Mouse (Mus musculus): ENCODE data around the gene Paxx. TPM values are rescaled to one million over a fixed set of nuclear protein-coding genes. Genes with fewer than 3 reads are reported as not detected.

The Paxx gene
- total and polyA plus RNA-seq, 2 experiments from 2014 or later, result 154 to 164 TPM

DNA sequence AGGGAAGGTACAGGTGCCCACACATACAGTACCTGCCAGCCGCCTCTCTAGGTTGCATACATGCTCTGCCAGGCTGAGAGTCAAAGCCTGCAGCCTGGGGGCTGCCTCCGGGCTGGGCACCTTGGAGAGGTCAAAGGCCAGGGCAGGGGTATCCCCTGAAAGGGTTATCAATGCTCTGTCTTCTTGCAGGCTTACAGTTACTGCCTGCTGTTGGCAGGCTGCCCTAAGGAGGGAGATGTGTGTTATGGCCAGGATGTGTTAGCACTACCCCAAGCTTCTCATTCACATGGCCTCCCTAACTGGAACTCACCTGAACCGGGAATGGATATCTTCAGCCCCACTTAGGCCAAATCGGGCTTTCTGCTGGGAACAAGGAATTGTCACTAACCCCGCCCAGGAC lies 759 bp downstream of the Paxx start:
- H3K36me3 ChIP-seq (ENCODE audit: insufficient read depth), result peaks cover 19% of the 10 kb centered on the region
- no peak for TF ChIP-seq CTCF (IDR thresholded peaks at IDR 0.05; ENCODE audit: low read depth)
- H3K4me3 ChIP-seq (ENCODE audit: low read depth, low read length), result peak overlapping the region; percentile 74
- 28% methylated on average over 5 of the region's 5 CpGs for WGBS
- DNase-seq (no peak), ATAC-seq (peak; percentile 6)
- no peaks in the 10 kb centered on the region for H3K9me3 ChIP-seq (ENCODE audit: low read length)
- no peaks in the 10 kb centered on the region for H3K27me3 ChIP-seq (ENCODE audit: insufficient read depth, low read length)
- peak overlapping the region; percentile 85 for H3K9ac ChIP-seq
- peak overlapping the region; percentile 90 for H3K4me2 ChIP-seq (ENCODE audit: low read depth)
- H3K4me1 ChIP-seq (ENCODE audit: insufficient read depth), result peaks cover 13% of the 10 kb centered on the region; the same call in 1 of the 2 replicates
- H3K27ac ChIP-seq (ENCODE audit: low read depth, low read length), result peak overlapping the region; percentile 97

DNA sequence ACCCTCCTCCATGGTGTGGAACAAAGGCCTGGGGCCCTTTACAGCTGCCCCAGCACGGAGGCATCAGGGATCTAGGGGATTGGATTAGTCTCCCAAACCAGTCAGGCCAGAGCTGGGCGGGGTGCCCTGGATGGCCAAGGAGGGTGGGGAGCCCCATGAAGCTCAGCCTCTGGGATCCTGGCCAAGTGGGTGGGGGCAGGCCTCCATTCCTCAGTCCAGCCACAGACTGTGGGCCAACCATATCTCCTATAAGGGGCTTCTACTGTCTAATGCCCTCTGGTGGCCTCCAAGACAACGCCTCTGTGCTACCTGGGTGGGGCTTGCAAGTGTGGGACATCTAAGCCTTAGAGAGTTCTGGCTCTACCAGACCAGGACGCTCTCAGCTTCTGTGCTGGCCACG lies 2.0 kb downstream of the Paxx start:
- no peak overlapping the region for H3K27ac ChIP-seq (ENCODE audit: low read depth, low read length)
- H3K4me2 ChIP-seq (ENCODE audit: low read depth), result peak overlapping the region; percentile 0; the same call in 1 of the 2 replicates
- H3K9ac ChIP-seq, result no peak overlapping the region
- H3K36me3 ChIP-seq (ENCODE audit: insufficient read depth), result peaks cover 19% of the 10 kb centered on the region
- no peak for TF ChIP-seq CTCF (IDR thresholded peaks at IDR 0.05; ENCODE audit: low read depth)
- no peaks in the 10 kb centered on the region for H3K9me3 ChIP-seq (ENCODE audit: low read length)
- ATAC-seq (no peak), DNase-seq (no peak)
- no peak overlapping the region for H3K4me3 ChIP-seq (ENCODE audit: low read depth, low read length)
- no peaks in the 10 kb centered on the region for H3K27me3 ChIP-seq (ENCODE audit: insufficient read depth, low read length)
- H3K4me1 ChIP-seq (ENCODE audit: insufficient read depth), result peaks cover 13% of the 10 kb centered on the region; the same call in 1 of the 2 replicates
- WGBS, result 78% methylated on average over 5 of the region's 5 CpGs

DNA sequence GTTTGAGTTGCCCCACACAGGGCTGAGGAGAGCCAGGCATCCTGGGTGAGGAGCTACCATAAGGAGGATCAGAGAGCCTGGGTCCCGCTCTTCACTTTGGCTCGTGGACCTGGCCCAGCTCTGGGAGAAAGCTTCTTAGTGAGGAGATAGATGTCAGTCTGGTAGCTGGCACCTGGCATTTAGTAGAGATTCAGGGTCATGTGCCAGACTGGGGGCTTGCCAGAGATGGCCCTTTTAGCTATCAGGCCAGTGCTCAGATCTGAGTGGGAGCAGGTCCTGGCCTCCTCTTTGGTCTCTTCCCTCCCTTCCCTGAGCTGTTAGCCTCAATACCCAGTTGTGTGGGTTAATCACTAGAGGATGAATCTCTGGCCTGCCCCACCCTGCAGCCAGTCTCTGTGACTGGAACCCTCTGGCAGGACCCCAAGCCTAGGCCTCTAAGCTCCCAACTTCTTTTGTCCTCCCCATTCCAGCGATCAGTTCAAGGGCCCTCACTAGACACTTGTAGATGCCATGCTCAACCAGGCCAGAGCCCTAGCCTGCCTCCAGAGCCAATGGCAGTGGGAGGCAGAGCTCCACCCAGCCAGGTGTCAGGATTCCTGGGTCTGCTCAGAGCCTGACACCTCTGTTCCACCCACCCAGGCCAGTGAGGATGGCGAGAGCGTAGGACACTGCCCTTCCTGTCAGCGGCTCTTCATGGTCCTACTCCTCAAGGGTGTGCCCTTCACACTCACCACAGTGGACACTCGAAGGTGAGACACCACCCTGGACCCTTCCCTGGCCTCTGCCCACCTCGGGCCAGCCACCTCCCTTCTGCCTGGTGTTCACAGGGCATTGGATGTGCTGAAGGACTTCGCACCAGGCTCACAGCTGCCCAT lies 3.6 kb downstream of the Paxx start:
- no peak overlapping the region for H3K4me3 ChIP-seq (ENCODE audit: low read depth, low read length)
- ATAC-seq (no peak), DNase-seq (no peak)
- H3K27ac ChIP-seq (ENCODE audit: low read depth, low read length), result no peak overlapping the region
- WGBS, result 85% methylated on average over 9 of the region's 9 CpGs
- peaks cover 19% of the 10 kb centered on the region for H3K36me3 ChIP-seq (ENCODE audit: insufficient read depth)
- no peaks in the 10 kb centered on the region for H3K9me3 ChIP-seq (ENCODE audit: low read length)
- peaks cover 13% of the 10 kb centered on the region; the same call in 1 of the 2 replicates for H3K4me1 ChIP-seq (ENCODE audit: insufficient read depth)
- H3K27me3 ChIP-seq (ENCODE audit: insufficient read depth, low read length), result no peaks in the 10 kb centered on the region
- no peak for TF ChIP-seq CTCF (IDR thresholded peaks at IDR 0.05; ENCODE audit: low read depth)
- H3K4me2 ChIP-seq (ENCODE audit: low read depth), result no peak overlapping the region
- no peak overlapping the region for H3K9ac ChIP-seq

DNA sequence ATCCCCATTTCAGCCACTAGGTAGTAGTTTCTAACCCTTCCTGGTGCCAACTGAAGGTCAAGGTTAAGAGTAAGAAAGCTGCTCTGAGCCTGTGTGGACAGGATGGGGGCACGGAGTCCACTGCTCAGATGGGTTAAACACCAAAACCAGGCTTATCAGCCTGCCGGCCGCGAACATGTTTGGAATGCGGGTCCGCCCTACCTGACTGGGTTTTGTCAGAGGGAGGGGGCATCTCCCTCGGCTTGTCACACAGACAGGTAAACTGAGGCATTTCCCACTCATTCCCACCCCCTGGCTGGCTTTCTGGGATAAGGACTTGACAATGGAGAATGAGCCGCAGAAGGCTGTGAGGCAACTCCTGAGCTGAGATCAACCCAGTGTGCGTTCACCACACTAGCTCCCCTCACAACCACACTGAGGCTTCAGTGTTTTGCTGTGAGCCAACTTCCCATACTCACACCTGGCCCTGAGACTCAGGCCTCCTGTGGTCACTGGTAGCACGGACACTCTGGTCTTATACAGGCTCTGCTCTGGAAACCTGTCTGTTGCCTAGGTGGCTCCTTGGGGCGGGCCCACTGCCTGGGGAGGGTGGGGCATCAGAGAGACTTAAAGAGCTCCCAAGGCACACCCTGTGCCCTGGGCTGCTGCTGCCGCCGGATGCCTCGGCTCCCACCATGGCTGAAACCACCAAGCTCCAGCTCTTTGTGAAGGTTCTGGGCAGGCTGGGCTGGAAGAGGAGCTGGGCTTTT lies 4.5 kb downstream of the Paxx start, which contains the start of gene Clic3:
Clic3 (plus strand) TSS at position 634 of the 749 bp plus-strand sequence.
- Histone ChIP-seq H3K9me3 (ENCODE audit: low read length) (no peaks in the 10 kb centered on the region), H3K4me1 (ENCODE audit: insufficient read depth) (peaks cover 13% of the 10 kb centered on the region; the same call in 1 of the 2 replicates), H3K27ac (ENCODE audit: low read depth, low read length) (no peak within 1 kb of the TSS), H3K36me3 (ENCODE audit: insufficient read depth) (peaks cover 19% of the 10 kb centered on the region), H3K4me2 (ENCODE audit: low read depth) (no peak within 1 kb of the TSS), H3K4me3 (ENCODE audit: low read depth, low read length) (no peak within 1 kb of the TSS), H3K27me3 (ENCODE audit: insufficient read depth, low read length) (no peaks in the 10 kb centered on the region), H3K9ac (no peak within 1 kb of the TSS)
- DNase-seq (no peak), ATAC-seq (no peak)
- no peak for TF ChIP-seq CTCF (IDR thresholded peaks at IDR 0.05; ENCODE audit: low read depth)
- 64% methylated on average over 14 of the region's 14 CpGs for WGBS

DNA sequence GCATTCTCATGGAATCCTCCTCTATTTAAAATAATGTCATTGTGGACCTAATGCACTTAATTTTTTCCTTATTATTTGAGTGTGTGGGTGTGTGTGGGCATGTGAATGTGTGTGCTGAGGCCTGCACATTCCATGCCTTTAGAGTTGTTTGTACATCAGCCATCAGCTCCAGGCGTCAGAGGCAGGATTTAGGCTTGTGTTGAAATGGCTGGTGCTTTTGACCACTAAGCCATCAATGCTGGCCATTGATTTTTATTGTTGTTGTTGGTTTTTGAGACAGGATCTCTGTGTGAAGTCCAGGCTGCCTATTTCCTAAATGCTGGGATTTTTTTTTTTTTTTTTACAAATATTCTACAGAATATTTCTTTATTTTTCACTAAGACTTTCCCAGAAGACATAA lies 7.9 kb downstream of the Paxx start:
- 27% methylated on average over 1 of the region's 1 CpGs for WGBS
- no peak for TF ChIP-seq CTCF (IDR thresholded peaks at IDR 0.05; ENCODE audit: low read depth)
- no peaks in the 10 kb centered on the region for H3K4me1 ChIP-seq (ENCODE audit: insufficient read depth)
- no peak overlapping the region for H3K4me2 ChIP-seq (ENCODE audit: low read depth)
- no peak overlapping the region for H3K27ac ChIP-seq (ENCODE audit: low read depth, low read length)
- H3K27me3 ChIP-seq (ENCODE audit: insufficient read depth, low read length), result no peaks in the 10 kb centered on the region
- no peaks in the 10 kb centered on the region for H3K9me3 ChIP-seq (ENCODE audit: low read length)
- H3K36me3 ChIP-seq (ENCODE audit: insufficient read depth), result peaks cover 15% of the 10 kb centered on the region
- no peak overlapping the region for H3K9ac ChIP-seq
- ATAC-seq (no peak), DNase-seq (no peak)
- no peak overlapping the region for H3K4me3 ChIP-seq (ENCODE audit: low read depth, low read length)

DNA sequence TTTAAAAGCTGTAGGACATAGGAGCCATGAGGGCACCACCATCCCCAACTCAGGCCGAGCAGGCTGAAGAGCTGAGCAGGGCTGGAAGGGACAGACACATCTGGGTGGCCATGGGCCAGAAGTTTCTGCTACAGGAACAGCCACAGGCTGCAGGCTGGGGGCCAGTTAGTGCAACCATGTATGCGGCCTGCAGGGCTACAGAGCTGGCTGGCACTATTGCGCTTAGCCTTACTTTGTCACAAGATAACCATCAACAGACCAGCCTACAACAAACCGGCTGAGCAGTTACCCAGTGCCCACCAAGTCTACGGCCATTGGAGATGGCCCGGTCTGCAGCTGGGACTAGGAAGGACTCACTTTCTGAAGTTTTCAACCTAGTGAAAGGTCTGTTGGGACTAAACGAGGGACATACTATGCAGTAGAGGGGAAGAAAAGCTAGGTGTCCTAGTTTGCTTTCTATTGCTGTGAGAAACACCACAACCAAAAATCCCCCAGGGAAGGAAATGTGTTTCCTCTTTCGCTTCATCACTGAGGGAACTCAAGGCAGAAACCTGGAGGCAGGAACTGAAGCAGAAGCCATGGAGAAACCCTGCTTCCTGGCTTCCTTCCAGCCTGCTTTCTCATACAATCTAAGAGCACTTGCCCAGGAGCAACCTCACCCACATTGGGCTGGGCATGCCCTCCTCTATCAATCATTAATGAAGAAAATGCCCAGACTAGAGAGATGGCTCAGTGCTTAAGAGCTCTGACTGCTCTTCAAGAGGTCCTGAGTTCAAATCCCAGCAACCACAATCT lies 9.8 kb downstream of the Paxx start:
- no peak overlapping the region for H3K9ac ChIP-seq
- ATAC-seq, result no peak
- DNase-seq, result no peak
- H3K27me3 ChIP-seq (ENCODE audit: insufficient read depth, low read length), result no peaks in the 10 kb centered on the region
- peaks cover 29% of the 10 kb centered on the region for H3K36me3 ChIP-seq (ENCODE audit: insufficient read depth)
- H3K9me3 ChIP-seq (ENCODE audit: low read length), result no peaks in the 10 kb centered on the region
- no peak overlapping the region for H3K27ac ChIP-seq (ENCODE audit: low read depth, low read length)
- H3K4me1 ChIP-seq (ENCODE audit: insufficient read depth), result no peaks in the 10 kb centered on the region
- no peak overlapping the region for H3K4me3 ChIP-seq (ENCODE audit: low read depth, low read length)
- TF ChIP-seq CTCF (IDR thresholded peaks at IDR 0.05; ENCODE audit: low read depth), result no peak
- no peak overlapping the region for H3K4me2 ChIP-seq (ENCODE audit: low read depth)
- WGBS, result 89% methylated on average over 8 of the region's 8 CpGs

Data from forebrain, postnatal 0 days (tissue).